Mouse (Mus musculus) liver, adult 2 months (tissue): Measurements from ENCODE around the gene Aes.
A peak's percentile ranks its signal among the peaks of the same experiment; 100 is the strongest.

Experiments used
- CTCF ChIP-seq: fragments of 200-500 bp; IDR thresholded peaks from 2 replicates; pipeline ENCODE4 v1.5.1; 2011; ENCODE audit warnings: low read depth, low read length, control low read depth
- POLR2A ChIP-seq: fragments of 200-500 bp; IDR thresholded peaks from 2 replicates; pipeline ENCODE4 v1.6.1; 2011; ENCODE audit warnings: low read length, control low read depth; ENCODE audit not compliant: insufficient read depth; ENCODE audit errors: extremely low read depth

DNA sequence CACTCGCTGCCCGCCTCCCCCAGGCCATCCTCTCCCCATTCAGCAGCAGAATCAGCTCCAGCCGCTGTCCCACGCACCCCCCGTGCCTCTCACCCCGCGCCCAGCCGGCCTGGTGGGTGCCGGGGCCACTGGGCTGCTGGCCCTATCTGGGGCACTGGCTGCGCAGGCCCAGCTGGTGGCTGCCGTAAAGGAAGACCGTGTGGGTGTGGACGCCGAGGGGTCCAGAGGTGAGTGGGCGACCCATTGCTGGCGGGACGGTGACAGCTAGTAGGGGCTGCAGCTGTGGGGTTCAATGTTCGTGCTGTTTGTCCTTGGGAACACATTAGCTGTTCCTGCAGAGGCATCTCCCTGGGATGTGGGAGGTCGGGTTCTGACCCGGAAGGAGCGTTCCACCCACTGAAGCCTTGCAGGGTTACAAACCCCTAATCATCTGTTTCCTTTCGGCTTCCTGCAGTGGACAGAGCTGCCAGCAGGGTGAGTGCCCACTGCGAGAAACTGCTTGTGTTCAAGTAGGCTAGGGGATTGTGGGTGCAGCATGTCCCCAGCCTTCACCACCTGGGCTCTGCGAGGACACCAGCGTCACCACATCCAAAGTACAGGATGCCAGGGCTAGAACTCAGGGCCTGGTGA is 21.3 kb downstream of the Aes start:
- TF ChIP-seq CTCF (peak; percentile 37), POLR2A (no peak)
